Mouse (Mus musculus): Measurements from ENCODE around the gene Tmprss13. TPM values are rescaled to one million over a fixed set of nuclear protein-coding genes. Genes with fewer than 3 reads are reported as not detected.

Gene Tmprss13
- polyA plus RNA-seq, 1 experiment from 2014 or later: not detected

Other genes with a start within 250 kb of the Tmprss13 start
- 0.47 and 1.2 TPM in 2 replicates for gene Jaml, start 239.9 kb upstream of the Tmprss13 start, polyA plus RNA-seq (2015; fragmentation: Nextera tagmentation; extraction: Ambion mirVana)
- gene Scn2b, start 201.3 kb upstream of the Tmprss13 start, polyA plus RNA-seq (2015; fragmentation: Nextera tagmentation; extraction: Ambion mirVana): 0.20 TPM in 2 replicates
- gene Scn4b, start 180.7 kb upstream of the Tmprss13 start, polyA plus RNA-seq (2015; fragmentation: Nextera tagmentation; extraction: Ambion mirVana): 0.15 and 0.37 TPM in 2 replicates
- 0.05 and 0.09 TPM in 2 replicates for gene BC049352, start 137.1 kb upstream of the Tmprss13 start, polyA plus RNA-seq (2015; fragmentation: Nextera tagmentation; extraction: Ambion mirVana)
- gene Tmprss4, start 115.0 kb upstream of the Tmprss13 start, polyA plus RNA-seq (2015; fragmentation: Nextera tagmentation; extraction: Ambion mirVana): 0.06 and 0.37 TPM in 2 replicates
- 1.9 and 2.7 TPM in 2 replicates for gene Il10ra, start 50.0 kb upstream of the Tmprss13 start, polyA plus RNA-seq (2015; fragmentation: Nextera tagmentation; extraction: Ambion mirVana)
- gene Fxyd6, start 51.1 kb downstream of the Tmprss13 start, polyA plus RNA-seq (2015; fragmentation: Nextera tagmentation; extraction: Ambion mirVana): 1.3 and 2.2 TPM in 2 replicates
- 0.41 and 0.89 TPM in 2 replicates for gene Fxyd2, start 80.6 kb downstream of the Tmprss13 start, polyA plus RNA-seq (2015; fragmentation: Nextera tagmentation; extraction: Ambion mirVana)
- not detected in 2 replicates for gene Dscaml1, start 107.5 kb downstream of the Tmprss13 start, polyA plus RNA-seq (2015; fragmentation: Nextera tagmentation; extraction: Ambion mirVana)

All from liver, embryonic 16.5 days (tissue).